Mouse (Mus musculus): Measurements from ENCODE around the gene Treml4. TPM values are rescaled to one million over a fixed set of nuclear protein-coding genes. Genes with fewer than 3 reads are reported as not detected.

The Treml4 gene
- polyA plus RNA-seq, 1 experiment from 2014 or later, result 0.38 TPM

DNA sequence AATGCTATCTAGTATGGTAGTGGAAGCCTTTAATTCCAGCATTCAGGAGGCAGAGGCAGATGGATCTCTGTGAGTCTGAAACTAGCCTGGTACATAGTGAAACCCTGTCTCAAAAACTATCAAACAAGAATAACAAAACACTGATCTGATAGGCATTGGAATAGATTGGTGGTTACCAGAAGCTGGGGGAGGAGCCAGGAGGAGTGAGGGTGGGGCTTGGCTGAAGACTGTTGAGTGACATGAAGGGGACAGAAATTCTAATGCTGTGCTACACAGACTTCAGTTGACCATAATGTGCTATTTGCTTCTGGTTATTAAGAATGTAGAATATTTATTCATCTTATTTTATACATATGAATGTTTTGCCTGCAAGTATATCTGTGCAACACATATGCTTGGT is 4.2 kb downstream of the Treml4 start:
- no peaks in the 10 kb centered on the region for H3K9me3 ChIP-seq (replicated peaks; ENCODE audit: control insufficient read depth, low read length, poor library complexity, severe bottlenecking)
- no peaks in the 10 kb centered on the region for H3K27me3 ChIP-seq (ENCODE audit: control insufficient read depth, insufficient read depth, low read depth, low read length)
- no peak overlapping the region for H3K4me2 ChIP-seq (ENCODE audit: low read length)
- no peak overlapping the region for H3K27ac ChIP-seq (ENCODE audit: low read length)
- H3K4me3 ChIP-seq (ENCODE audit: low read depth, low read length), result no peak overlapping the region
- ATAC-seq, result no peak
- H3K36me3 ChIP-seq (ENCODE audit: control insufficient read depth, insufficient read depth, low read length), result no peaks in the 10 kb centered on the region
- H3K9ac ChIP-seq (ENCODE audit: low read depth, low read length), result no peak overlapping the region
- H3K4me1 ChIP-seq (ENCODE audit: control insufficient read depth, insufficient read depth, low read length), result no peaks in the 10 kb centered on the region

- no peaks in the 10 kb centered on the region for H3K9me3 ChIP-seq (replicated peaks; ENCODE audit: control insufficient read depth, low read length, poor library complexity, severe bottlenecking)
- H3K4me3 ChIP-seq (ENCODE audit: low read depth, low read length), result no peak overlapping the region
- WGBS, result 79% methylated on average over 4 of the region's 4 CpGs
- no peaks in the 10 kb centered on the region for H3K27me3 ChIP-seq (ENCODE audit: control insufficient read depth, insufficient read depth, low read depth, low read length)
- H3K27ac ChIP-seq (ENCODE audit: low read length), result no peak overlapping the region
- no peak overlapping the region for H3K4me2 ChIP-seq (ENCODE audit: low read length)
- H3K4me1 ChIP-seq (ENCODE audit: control insufficient read depth, insufficient read depth, low read length), result no peaks in the 10 kb centered on the region
- ATAC-seq, result no peak
- no peak overlapping the region for H3K9ac ChIP-seq (ENCODE audit: low read depth, low read length)
- no peaks in the 10 kb centered on the region for H3K36me3 ChIP-seq (ENCODE audit: control insufficient read depth, insufficient read depth, low read length)
Measured at GRCm38 (mm10) chr17:48269833-48270232, 5.7 kb downstream of the Treml4 start.

DNA sequence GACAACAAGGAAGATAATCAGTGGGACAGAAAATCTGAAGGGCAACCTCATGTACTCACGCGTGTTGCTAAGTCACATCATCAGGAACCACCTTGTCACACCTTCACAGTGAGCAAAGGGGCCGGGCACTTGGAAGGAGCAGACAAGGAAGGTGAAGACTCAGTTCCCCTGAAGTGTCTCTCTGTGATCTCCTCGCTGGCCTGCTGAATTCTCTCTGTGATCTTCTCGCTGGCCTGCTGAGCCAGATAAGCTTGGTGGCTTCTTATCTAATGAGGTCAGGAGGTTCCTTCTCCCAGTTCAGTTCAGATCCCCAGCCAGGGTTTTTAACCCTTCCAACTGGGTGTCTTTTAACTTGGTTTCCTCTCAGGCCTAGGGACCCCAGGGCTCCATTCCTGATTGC is 8.1 kb downstream of the Treml4 start:
- 75% methylated on average over 5 of the region's 5 CpGs for WGBS
- H3K9me3 ChIP-seq (replicated peaks; ENCODE audit: control insufficient read depth, low read length, poor library complexity, severe bottlenecking), result no peaks in the 10 kb centered on the region

DNA sequence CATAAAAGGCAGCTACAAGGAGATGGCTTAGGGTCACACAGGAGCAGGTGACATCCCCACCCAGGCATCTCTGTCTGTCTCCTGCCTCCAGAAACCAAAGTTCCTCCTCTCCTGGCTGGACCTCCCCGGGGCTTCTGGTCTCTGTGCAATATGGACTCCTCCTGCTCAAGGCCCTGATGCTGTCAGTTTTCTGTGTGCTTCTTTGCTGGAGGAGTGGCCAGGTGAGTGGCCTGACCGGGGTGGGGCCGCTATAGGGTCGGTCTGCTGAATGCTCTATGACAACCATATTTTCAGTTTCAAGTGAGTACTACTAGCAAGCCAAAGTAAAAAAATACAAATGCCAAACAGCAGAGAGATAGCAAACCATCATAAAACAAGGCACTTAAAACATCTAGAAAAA is 8.5 kb downstream of the Treml4 start:
- WGBS, result 98% methylated on average over 4 of the region's 4 CpGs

More for the DNA sequence above, 8.1 kb downstream of the Treml4 start:
- Histone ChIP-seq H3K27ac (ENCODE audit: low read length) (no peak overlapping the region), H3K4me3 (ENCODE audit: low read depth, low read length) (no peak overlapping the region), H3K9ac (ENCODE audit: low read depth, low read length) (no peak overlapping the region), H3K4me1 (ENCODE audit: control insufficient read depth, insufficient read depth, low read length) (no peaks in the 10 kb centered on the region), H3K4me2 (ENCODE audit: low read length) (no peak overlapping the region), H3K36me3 (ENCODE audit: control insufficient read depth, insufficient read depth, low read length) (no peaks in the 10 kb centered on the region), H3K27me3 (ENCODE audit: control insufficient read depth, insufficient read depth, low read depth, low read length) (no peaks in the 10 kb centered on the region)
- ATAC-seq, result no peak

GRCm38 (mm10) chr17:48274098-48274497 is 10.0 kb downstream of the Treml4 start:
- H3K4me2 ChIP-seq (ENCODE audit: low read length), result no peak overlapping the region
- H3K9ac ChIP-seq (ENCODE audit: low read depth, low read length), result no peak overlapping the region
- H3K4me3 ChIP-seq (ENCODE audit: low read depth, low read length), result no peak overlapping the region
- H3K36me3 ChIP-seq (ENCODE audit: control insufficient read depth, insufficient read depth, low read length), result no peaks in the 10 kb centered on the region
- H3K27ac ChIP-seq (ENCODE audit: low read length), result no peak overlapping the region
- H3K4me1 ChIP-seq (ENCODE audit: control insufficient read depth, insufficient read depth, low read length), result no peaks in the 10 kb centered on the region
- WGBS, result 96% methylated on average over 4 of the region's 4 CpGs
- H3K27me3 ChIP-seq (ENCODE audit: control insufficient read depth, insufficient read depth, low read depth, low read length), result no peaks in the 10 kb centered on the region
- no peaks in the 10 kb centered on the region for H3K9me3 ChIP-seq (replicated peaks; ENCODE audit: control insufficient read depth, low read length, poor library complexity, severe bottlenecking)
- ATAC-seq, result no peak

More for the DNA sequence above, 8.5 kb downstream of the Treml4 start:
- no peaks in the 10 kb centered on the region for H3K4me1 ChIP-seq (ENCODE audit: control insufficient read depth, insufficient read depth, low read length)
- no peaks in the 10 kb centered on the region for H3K36me3 ChIP-seq (ENCODE audit: control insufficient read depth, insufficient read depth, low read length)
- no peak overlapping the region for H3K4me2 ChIP-seq (ENCODE audit: low read length)
- no peak overlapping the region for H3K9ac ChIP-seq (ENCODE audit: low read depth, low read length)
- H3K4me3 ChIP-seq (ENCODE audit: low read depth, low read length), result no peak overlapping the region
- no peak overlapping the region for H3K27ac ChIP-seq (ENCODE audit: low read length)
- no peaks in the 10 kb centered on the region for H3K27me3 ChIP-seq (ENCODE audit: control insufficient read depth, insufficient read depth, low read depth, low read length)
- H3K9me3 ChIP-seq (replicated peaks; ENCODE audit: control insufficient read depth, low read length, poor library complexity, severe bottlenecking), result no peaks in the 10 kb centered on the region
- ATAC-seq, result no peak

GRCm38 (mm10) chr17:48274885-48275284 is 10.8 kb downstream of the Treml4 start:
- Histone ChIP-seq H3K27ac (ENCODE audit: low read length) (no peak overlapping the region), H3K36me3 (ENCODE audit: control insufficient read depth, insufficient read depth, low read length) (no peaks in the 10 kb centered on the region), H3K4me1 (ENCODE audit: control insufficient read depth, insufficient read depth, low read length) (no peaks in the 10 kb centered on the region), H3K27me3 (ENCODE audit: control insufficient read depth, insufficient read depth, low read depth, low read length) (no peaks in the 10 kb centered on the region), H3K4me2 (ENCODE audit: low read length) (no peak overlapping the region), H3K9me3 (replicated peaks; ENCODE audit: control insufficient read depth, low read length, poor library complexity, severe bottlenecking) (no peaks in the 10 kb centered on the region), H3K9ac (ENCODE audit: low read depth, low read length) (no peak overlapping the region), H3K4me3 (ENCODE audit: low read depth, low read length) (no peak overlapping the region)
- no peak for ATAC-seq
- WGBS, result 28% methylated on average over 6 of the region's 6 CpGs

- WGBS, result 57% methylated on average over 7 of the region's 7 CpGs
- Histone ChIP-seq H3K9me3 (replicated peaks; ENCODE audit: control insufficient read depth, low read length, poor library complexity, severe bottlenecking) (no peaks in the 10 kb centered on the region), H3K36me3 (ENCODE audit: control insufficient read depth, insufficient read depth, low read length) (no peaks in the 10 kb centered on the region), H3K9ac (ENCODE audit: low read depth, low read length) (no peak overlapping the region), H3K4me1 (ENCODE audit: control insufficient read depth, insufficient read depth, low read length) (no peaks in the 10 kb centered on the region), H3K4me2 (ENCODE audit: low read length) (no peak overlapping the region), H3K27ac (ENCODE audit: low read length) (no peak overlapping the region), H3K4me3 (ENCODE audit: low read depth, low read length) (no peak overlapping the region), H3K27me3 (ENCODE audit: control insufficient read depth, insufficient read depth, low read depth, low read length) (no peaks in the 10 kb centered on the region)
- no peak for ATAC-seq
Measured at GRCm38 (mm10) chr17:48275736-48276135, 11.6 kb downstream of the Treml4 start.

DNA sequence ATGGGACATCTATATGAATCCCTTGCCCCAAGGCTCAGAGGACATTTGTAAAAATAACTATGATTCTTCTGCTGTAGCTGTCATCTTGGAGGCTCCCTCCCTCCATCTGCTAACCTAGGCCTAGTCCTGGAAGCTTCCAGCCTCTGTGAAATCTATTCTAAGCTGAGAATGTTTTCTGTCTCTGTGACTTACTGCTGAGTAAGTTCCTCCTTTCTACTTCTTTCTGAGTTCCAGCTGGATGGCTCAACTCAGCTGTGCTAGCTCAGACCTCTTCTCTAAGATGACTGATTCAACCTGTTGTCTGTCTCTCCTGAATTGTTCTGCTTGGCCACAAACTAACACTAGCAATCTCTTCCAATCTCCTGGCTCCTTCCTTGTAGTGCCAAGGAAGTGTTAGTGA is 14.3 kb downstream of the Treml4 start:
- Histone ChIP-seq H3K27me3 (ENCODE audit: control insufficient read depth, insufficient read depth, low read depth, low read length) (no peaks in the 10 kb centered on the region), H3K4me3 (ENCODE audit: low read depth, low read length) (no peak overlapping the region), H3K36me3 (ENCODE audit: control insufficient read depth, insufficient read depth, low read length) (no peaks in the 10 kb centered on the region), H3K4me1 (ENCODE audit: control insufficient read depth, insufficient read depth, low read length) (peaks cover 7% of the 10 kb centered on the region), H3K4me2 (ENCODE audit: low read length) (no peak overlapping the region), H3K9me3 (replicated peaks; ENCODE audit: control insufficient read depth, low read length, poor library complexity, severe bottlenecking) (no peaks in the 10 kb centered on the region), H3K27ac (ENCODE audit: low read length) (no peak overlapping the region), H3K9ac (ENCODE audit: low read depth, low read length) (no peak overlapping the region)
- no peak for ATAC-seq

- no peaks in the 10 kb centered on the region for H3K9me3 ChIP-seq (replicated peaks; ENCODE audit: control insufficient read depth, low read length, poor library complexity, severe bottlenecking)
- no peak for ATAC-seq
- no peak overlapping the region for H3K4me2 ChIP-seq (ENCODE audit: low read length)
- no peak overlapping the region for H3K9ac ChIP-seq (ENCODE audit: low read depth, low read length)
- H3K4me3 ChIP-seq (ENCODE audit: low read depth, low read length), result no peak overlapping the region
- WGBS, result 86% methylated on average over 4 of the region's 4 CpGs
- no peaks in the 10 kb centered on the region for H3K27me3 ChIP-seq (ENCODE audit: control insufficient read depth, insufficient read depth, low read depth, low read length)
- no peak overlapping the region for H3K27ac ChIP-seq (ENCODE audit: low read length)
- H3K36me3 ChIP-seq (ENCODE audit: control insufficient read depth, insufficient read depth, low read length), result no peaks in the 10 kb centered on the region
- peaks cover 7% of the 10 kb centered on the region for H3K4me1 ChIP-seq (ENCODE audit: control insufficient read depth, insufficient read depth, low read length)
Measured at GRCm38 (mm10) chr17:48279002-48279401, 14.9 kb downstream of the Treml4 start.

Data from midbrain, embryonic 16.5 days (tissue).